Mouse (Mus musculus) liver, embryonic 14.5 days (tissue): Measurements from ENCODE around the gene Smurf2.

Experiments
- CTCF ChIP-seq: IDR thresholded peaks from 2 replicates; pipeline ENCODE4 v1.5.1; 2016; ENCODE audit warnings: antibody characterized with exemption, low read depth, control low read depth
- EP300 ChIP-seq: IDR thresholded peaks from 2 replicates; pipeline ENCODE4 v1.6.1; 2016; ENCODE audit warnings: antibody characterized with exemption, low read depth

- TF ChIP-seq CTCF (no peak), EP300 (no peak)
Measured at GRCm38 (mm10) chr11:106883656-106884055, 36.9 kb downstream of the Smurf2 start.
